Mouse (Mus musculus) lung, postnatal 0 days (tissue): ENCODE results near the gene Mrgpre. TPM values are rescaled to one million over a fixed set of nuclear protein-coding genes. Genes with fewer than 3 reads are reported as not detected.

ENCODE experiments used
- ATAC-seq: fragments of 200-750 bp; cut with Nextera tagmentation; 2 replicates; pipeline ENCODE4 v1.8.0; 2017; ENCODE audit warnings: moderate library complexity
- DNase-seq: peaks from one replicate; pipeline ENCODE4 v3.0.0-alpha.2; 2016; ENCODE audit warnings: low spot score
- H3K27ac ChIP-seq: fragments of 300-500 bp; sonication (generic); 2 replicates; pipeline ENCODE4 v1.5.1; 2014; ENCODE audit warnings: antibody characterized with exemption, mild to moderate bottlenecking, low read length, mixed read lengths
- H3K27me3 ChIP-seq: fragments of 300-500 bp; sonication (generic); replicated peaks from 2 replicates; pipeline ENCODE4 v1.6.1; 2014; ENCODE audit warnings: low read length, mixed read lengths; ENCODE audit not compliant: insufficient read depth
- H3K36me3 ChIP-seq: fragments of 300-500 bp; sonication (generic); 2 replicates; pipeline ENCODE4 v1.6.1; 2014; ENCODE audit warnings: low read length, mixed read lengths; ENCODE audit not compliant: insufficient read depth
- H3K4me1 ChIP-seq: fragments of 300-500 bp; sonication (generic); 2 replicates; pipeline ENCODE4 v1.6.1; 2014; ENCODE audit warnings: antibody characterized with exemption, low read depth, low read length, mixed read lengths; ENCODE audit not compliant: insufficient read depth
- H3K4me2 ChIP-seq: fragments of 300-500 bp; sonication (generic); replicated peaks from 2 replicates; pipeline ENCODE4 v1.6.1; 2014; ENCODE audit warnings: low read depth, mild to moderate bottlenecking, low read length, moderate library complexity, mixed read lengths
- H3K4me3 ChIP-seq: fragments of 300-500 bp; sonication (generic); 2 replicates; pipeline ENCODE4 v1.5.1; 2014; ENCODE audit warnings: low read depth, low read length
- H3K9ac ChIP-seq: fragments of 300-500 bp; sonication (generic); replicated peaks from 2 replicates; pipeline ENCODE4 v1.6.1; 2014; ENCODE audit warnings: low read depth, mild to moderate bottlenecking
- H3K9me3 ChIP-seq: fragments of 300-500 bp; sonication (generic); 2 replicates; pipeline ENCODE4 v1.6.1; 2016; ENCODE audit warnings: low read length, mixed read lengths
- CTCF ChIP-seq: IDR thresholded peaks from 2 replicates; pipeline ENCODE4 v1.5.1; 2016; ENCODE audit warnings: antibody characterized with exemption, mild to moderate bottlenecking
- EP300 ChIP-seq: IDR thresholded peaks from 2 replicates; pipeline ENCODE4 v1.6.1; 2016; ENCODE audit warnings: antibody characterized with exemption, mild to moderate bottlenecking, control low read depth
- WGBS: fragments of 180-500 bp; shearing (Covaris S2); extraction: QIAGEN DNeasy Blood & Tissue Kit; methylation state at CpG from one replicate; pipeline ENCODE4 v1.1.7; 2014; 5-methylcytosine and 5-hydroxymethylcytosine counted together
- polyA plus RNA-seq: library from polyadenylated mRNA; unstranded; fragments of >200 nt; fragmentation: Nextera tagmentation; extraction: Ambion mirVana; gene quantifications from 2 replicates; pipeline ENCODE4 v1.2.1, GENCODE M21; 2015

Gene Mrgpre
- polyA plus RNA-seq, 1 experiment from 2014 or later, result 0.72 TPM

GRCm38 (mm10) chr7:143808909-143809308 is 24.6 kb upstream of the Mrgpre start:
- DNase-seq, result peak; percentile 11
- Histone ChIP-seq H3K4me1 (no peaks in the 10 kb centered on the region), H3K36me3 (no peaks in the 10 kb centered on the region), H3K27me3 (no peaks in the 10 kb centered on the region), H3K9ac (no peak overlapping the region), H3K9me3 (no peaks in the 10 kb centered on the region), H3K4me2 (no peak overlapping the region), H3K4me3 (no peak overlapping the region), H3K27ac (no peak overlapping the region)
- TF ChIP-seq CTCF (peak; percentile 62), EP300 (no peak)
- no peak for ATAC-seq
- 43% methylated on average over 1 of the region's 1 CpGs for WGBS

GRCm38 (mm10) chr7:143805199-143805624 is 20.9 kb upstream of the Mrgpre start:
- H3K4me1 ChIP-seq, result no peaks in the 10 kb centered on the region
- H3K36me3 ChIP-seq, result 0 out of 2 replicates have a peak, but pooled peaks cover 7% of the 10 kb centered on the region
- no peaks in the 10 kb centered on the region for H3K9me3 ChIP-seq
- WGBS, result 36% methylated on average over 5 of the region's 5 CpGs
- H3K4me3 ChIP-seq, result no peak overlapping the region
- TF ChIP-seq EP300 (peak; percentile 63), CTCF (no peak)
- no peak overlapping the region for H3K27ac ChIP-seq
- ATAC-seq, result peak; percentile 79
- H3K4me2 ChIP-seq, result no peak overlapping the region
- no peak overlapping the region for H3K9ac ChIP-seq
- no peaks in the 10 kb centered on the region for H3K27me3 ChIP-seq
- DNase-seq, result peak; percentile 75

GRCm38 (mm10) chr7:143801195-143802065 is 17.1 kb upstream of the Mrgpre start:
- Histone ChIP-seq H3K9me3 (no peaks in the 10 kb centered on the region), H3K27me3 (no peaks in the 10 kb centered on the region), H3K4me3 (no peak overlapping the region), H3K4me1 (no peaks in the 10 kb centered on the region), H3K36me3 (peaks cover 15% of the 10 kb centered on the region; the same call in 1 of the 2 replicates), H3K4me2 (no peak overlapping the region), H3K9ac (no peak overlapping the region), H3K27ac (no peak overlapping the region)
- WGBS, result 76% methylated on average over 8 of the region's 8 CpGs
- no peak for DNase-seq
- no peak for ATAC-seq
- no peak for TF ChIP-seq EP300
- TF ChIP-seq CTCF, result no peak

- DNase-seq (no peak), ATAC-seq (no peak)
- Histone ChIP-seq H3K36me3 (peaks cover 15% of the 10 kb centered on the region; the same call in 1 of the 2 replicates), H3K4me2 (no peak overlapping the region), H3K9ac (no peak overlapping the region), H3K9me3 (no peaks in the 10 kb centered on the region), H3K4me1 (no peaks in the 10 kb centered on the region), H3K4me3 (no peak overlapping the region), H3K27ac (no peak overlapping the region), H3K27me3 (no peaks in the 10 kb centered on the region)
- TF ChIP-seq EP300 (no peak), CTCF (no peak)
- 78% methylated on average over 1 of the region's 1 CpGs for WGBS
Measured at GRCm38 (mm10) chr7:143800770-143801169, 16.5 kb upstream of the Mrgpre start.

- no peak overlapping the region for H3K4me3 ChIP-seq
- no peak overlapping the region for H3K27ac ChIP-seq
- ATAC-seq (no peak), DNase-seq (no peak)
- no peak overlapping the region for H3K9ac ChIP-seq
- no peaks in the 10 kb centered on the region for H3K9me3 ChIP-seq
- no peaks in the 10 kb centered on the region for H3K4me1 ChIP-seq
- H3K4me2 ChIP-seq, result no peak overlapping the region
- H3K27me3 ChIP-seq, result no peaks in the 10 kb centered on the region
- peaks cover 20% of the 10 kb centered on the region; the same call in 1 of the 2 replicates for H3K36me3 ChIP-seq
- 84% methylated on average over 4 of the region's 4 CpGs for WGBS
- TF ChIP-seq EP300 (no peak), CTCF (no peak)
Measured at GRCm38 (mm10) chr7:143798783-143799182, 14.5 kb upstream of the Mrgpre start.

GRCm38 (mm10) chr7:143793121-143793520 is 8.8 kb upstream of the Mrgpre start:
- Histone ChIP-seq H3K9ac (no peak overlapping the region), H3K4me3 (no peak overlapping the region), H3K27me3 (no peaks in the 10 kb centered on the region), H3K4me2 (no peak overlapping the region), H3K27ac (no peak overlapping the region), H3K9me3 (no peaks in the 10 kb centered on the region), H3K4me1 (no peaks in the 10 kb centered on the region), H3K36me3 (peaks cover 10% of the 10 kb centered on the region; the same call in 1 of the 2 replicates)
- TF ChIP-seq EP300, result no peak
- TF ChIP-seq CTCF, result peak; percentile 71
- WGBS, result 47% methylated on average over 4 of the region's 4 CpGs
- DNase-seq, result peak; percentile 69
- peak; percentile 68 for ATAC-seq
